Mouse (Mus musculus) testis, adult 2 months (tissue): ENCODE measurements around the gene Ctnnd2.

ENCODE experiments used
- CTCF ChIP-seq: fragments of 200-500 bp; IDR thresholded peaks from 2 replicates; pipeline ENCODE4 v1.5.1; 2012; ENCODE audit warnings: low read depth, mild to moderate bottlenecking, inconsistent platforms, low read length, moderate library complexity; ENCODE audit not compliant: control insufficient read depth, insufficient read depth, insufficient replicate concordance
- POLR2A ChIP-seq: fragments of 200-500 bp; IDR thresholded peaks from 2 replicates; pipeline ENCODE4 v1.6.1; 2012; ENCODE audit warnings: low read depth, mild to moderate bottlenecking, inconsistent platforms, low read length, moderate library complexity; ENCODE audit not compliant: control insufficient read depth

GRCm38 (mm10) chr15:30701592-30701991, 529.2 kb downstream of the Ctnnd2 start:
- no peak for TF ChIP-seq POLR2A
- no peak for TF ChIP-seq CTCF
